Mouse (Mus musculus) midbrain, embryonic 13.5 days (tissue): Measurements from ENCODE around the gene Rplp0. TPM values are rescaled to one million over a fixed set of nuclear protein-coding genes. Genes with fewer than 3 reads are reported as not detected.

Experiments used
- ATAC-seq: fragments of 200-750 bp; cut with Nextera tagmentation; 2 replicates; pipeline ENCODE4 v1.8.0; 2017; ENCODE audit warnings: mild to moderate bottlenecking, moderate TSS enrichment, moderate library complexity
- H3K27ac ChIP-seq: fragments of 300-500 bp; sonication (generic); 2 replicates; pipeline ENCODE4 v1.5.1; 2015; ENCODE audit warnings: inconsistent platforms, mild to moderate bottlenecking, moderate library complexity
- H3K27me3 ChIP-seq: fragments of 300-500 bp; sonication (generic); 2 replicates; pipeline ENCODE4 v1.6.1; 2015; ENCODE audit warnings: mild to moderate bottlenecking, inconsistent platforms
- H3K36me3 ChIP-seq: fragments of 300-500 bp; sonication (generic); 2 replicates; pipeline ENCODE4 v1.6.1; 2015; ENCODE audit warnings: mild to moderate bottlenecking, inconsistent platforms
- H3K4me1 ChIP-seq: fragments of 300-500 bp; sonication (generic); replicated peaks from 2 replicates; pipeline ENCODE4 v1.6.1; 2015; ENCODE audit warnings: inconsistent platforms
- H3K4me2 ChIP-seq: fragments of 300-500 bp; sonication (generic); replicated peaks from 2 replicates; pipeline ENCODE4 v1.6.1; 2015; ENCODE audit warnings: moderate library complexity, mild to moderate bottlenecking, inconsistent platforms
- H3K4me3 ChIP-seq: fragments of 300-500 bp; sonication (generic); replicated peaks from 2 replicates; pipeline ENCODE4 v1.5.1; 2015; ENCODE audit warnings: mild to moderate bottlenecking, inconsistent platforms
- H3K9ac ChIP-seq: fragments of 300-500 bp; sonication (generic); replicated peaks from 2 replicates; pipeline ENCODE4 v1.6.1; 2015; ENCODE audit warnings: mild to moderate bottlenecking, inconsistent platforms
- H3K9me3 ChIP-seq: fragments of 300-500 bp; sonication (generic); 2 replicates; pipeline ENCODE4 v1.6.1; 2016; ENCODE audit warnings: mild to moderate bottlenecking, inconsistent platforms
- WGBS: fragments of 180-500 bp; shearing (Covaris S2); methylation state at CpG from one replicate; pipeline ENCODE4 v1.1.7; 2015; 5-methylcytosine and 5-hydroxymethylcytosine counted together
- polyA plus RNA-seq: library from polyadenylated mRNA; unstranded; fragments of >200 nt; fragmentation: Nextera tagmentation; extraction: Ambion mirVana; gene quantifications from 2 replicates; pipeline ENCODE4 v1.2.1, GENCODE M21; 2015

Rplp0 gene
- polyA plus RNA-seq, 1 experiment from 2014 or later = 914 TPM

GRCm38 (mm10) chr5:115558182-115558794 is 979 bp upstream of the Rplp0 start:
- Histone ChIP-seq H3K27me3 (no peaks in the 10 kb centered on the region), H3K4me1 (peaks cover 25% of the 10 kb centered on the region), H3K4me3 (no peak overlapping the region), H3K4me2 (no peak overlapping the region), H3K9me3 (no peaks in the 10 kb centered on the region), H3K36me3 (peaks cover 43% of the 10 kb centered on the region), H3K9ac (no peak overlapping the region), H3K27ac (no peak overlapping the region)
- 90% methylated on average over 14 of the region's 14 CpGs for WGBS
- ATAC-seq = no peak

GRCm38 (mm10) chr5:115560336-115560905 is 1.2 kb downstream of the Rplp0 start:
- ATAC-seq = no peak
- H3K4me3 ChIP-seq = peak overlapping the region; percentile 88
- H3K4me2 ChIP-seq = peak overlapping the region; percentile 75
- peak overlapping the region; percentile 98 for H3K9ac ChIP-seq
- WGBS = 45% methylated on average over 13 of the region's 13 CpGs
- peaks cover 37% of the 10 kb centered on the region for H3K36me3 ChIP-seq
- no peaks in the 10 kb centered on the region for H3K27me3 ChIP-seq
- H3K9me3 ChIP-seq = no peaks in the 10 kb centered on the region
- H3K4me1 ChIP-seq = peaks cover 37% of the 10 kb centered on the region
- H3K27ac ChIP-seq = no peak overlapping the region

GRCm38 (mm10) chr5:115563771-115564585 is 4.7 kb downstream of the Rplp0 start:
- no peaks in the 10 kb centered on the region for H3K9me3 ChIP-seq
- peak overlapping the region; percentile 86 for H3K4me2 ChIP-seq

GRCm38 (mm10) chr5:115564737-115565393 is 5.6 kb downstream of the Rplp0 start, which contains the start of gene Gcn1l1:
Gcn1l1 (plus strand) TSS chr5:115565254.
- WGBS = 1% methylated on average over 52 of the region's 55 CpGs
- Histone ChIP-seq H3K9me3 (no peaks in the 10 kb centered on the region), H3K27me3 (no peaks in the 10 kb centered on the region), H3K4me1 (peaks cover 52% of the 10 kb centered on the region), H3K4me2 (peak within 1 kb of the TSS; percentile 86), H3K36me3 (peaks cover 43% of the 10 kb centered on the region), H3K4me3 (peak within 1 kb of the TSS; percentile 93), H3K9ac (peak within 1 kb of the TSS; percentile 96), H3K27ac (peak within 1 kb of the TSS; percentile 68)
- ATAC-seq = peak; percentile 94

More at GRCm38 (mm10) chr5:115563771-115564585, 4.7 kb downstream of the Rplp0 start:
- WGBS = 46% methylated on average over 5 of the region's 5 CpGs
- peak overlapping the region; percentile 96; the same call in 1 of the 2 replicates for H3K9ac ChIP-seq
- no peaks in the 10 kb centered on the region for H3K27me3 ChIP-seq
- H3K27ac ChIP-seq = no peak overlapping the region
- H3K36me3 ChIP-seq = peaks cover 43% of the 10 kb centered on the region
- H3K4me1 ChIP-seq = peaks cover 52% of the 10 kb centered on the region
- ATAC-seq = no peak
- peak overlapping the region; percentile 93; the same call in 1 of the 2 replicates for H3K4me3 ChIP-seq

- peak overlapping the region; percentile 96 for H3K9ac ChIP-seq
- 0% methylated on average over 37 of the region's 46 CpGs for WGBS
- peaks cover 47% of the 10 kb centered on the region for H3K4me1 ChIP-seq
- H3K9me3 ChIP-seq = no peaks in the 10 kb centered on the region
- H3K36me3 ChIP-seq = peaks cover 43% of the 10 kb centered on the region
- peak overlapping the region; percentile 93 for H3K4me3 ChIP-seq
- H3K27me3 ChIP-seq = no peaks in the 10 kb centered on the region
- H3K4me2 ChIP-seq = peak overlapping the region; percentile 86
- peak; percentile 66 for ATAC-seq
- peak overlapping the region; percentile 68 for H3K27ac ChIP-seq
These were observed 6.1 kb downstream of the Rplp0 start for GRCm38 (mm10) chr5:115565403-115565802.

GRCm38 (mm10) chr5:115568681-115569080 is 9.4 kb downstream of the Rplp0 start:
- no peaks in the 10 kb centered on the region for H3K9me3 ChIP-seq
- 69% methylated on average over 10 of the region's 10 CpGs for WGBS
- H3K9ac ChIP-seq = no peak overlapping the region
- ATAC-seq = no peak
- H3K27me3 ChIP-seq = no peaks in the 10 kb centered on the region
- H3K4me1 ChIP-seq = peaks cover 29% of the 10 kb centered on the region
- no peak overlapping the region for H3K4me3 ChIP-seq
- peaks cover 39% of the 10 kb centered on the region for H3K36me3 ChIP-seq
- H3K27ac ChIP-seq = no peak overlapping the region
- no peak overlapping the region for H3K4me2 ChIP-seq

- 87% methylated on average over 11 of the region's 11 CpGs for WGBS
- peaks cover 24% of the 10 kb centered on the region for H3K4me1 ChIP-seq
- H3K9ac ChIP-seq = no peak overlapping the region
- ATAC-seq = no peak
- H3K27me3 ChIP-seq = no peaks in the 10 kb centered on the region
- no peaks in the 10 kb centered on the region for H3K9me3 ChIP-seq
- H3K4me3 ChIP-seq = no peak overlapping the region
- H3K36me3 ChIP-seq = peaks cover 41% of the 10 kb centered on the region
- no peak overlapping the region for H3K4me2 ChIP-seq
- H3K27ac ChIP-seq = no peak overlapping the region; the same call in 1 of the 2 replicates
These were observed 10.0 kb downstream of the Rplp0 start for GRCm38 (mm10) chr5:115569308-115569707.

GRCm38 (mm10) chr5:115569721-115570120 is 10.5 kb downstream of the Rplp0 start:
- Histone ChIP-seq H3K36me3 (peaks cover 45% of the 10 kb centered on the region), H3K4me1 (peaks cover 19% of the 10 kb centered on the region), H3K4me2 (no peak overlapping the region), H3K27ac (no peak overlapping the region; the same call in 1 of the 2 replicates), H3K27me3 (no peaks in the 10 kb centered on the region), H3K9me3 (no peaks in the 10 kb centered on the region), H3K4me3 (no peak overlapping the region), H3K9ac (no peak overlapping the region)
- 84% methylated on average over 4 of the region's 4 CpGs for WGBS
- ATAC-seq = no peak

GRCm38 (mm10) chr5:115571086-115571485 is 11.8 kb downstream of the Rplp0 start:
- no peak for ATAC-seq
- H3K9me3 ChIP-seq = no peaks in the 10 kb centered on the region
- H3K27ac ChIP-seq = no peak overlapping the region
- H3K4me2 ChIP-seq = no peak overlapping the region
- no peak overlapping the region for H3K4me3 ChIP-seq
- no peak overlapping the region for H3K9ac ChIP-seq
- peaks cover 59% of the 10 kb centered on the region for H3K36me3 ChIP-seq
- WGBS = 97% methylated on average over 7 of the region's 7 CpGs
- H3K4me1 ChIP-seq = peaks cover 12% of the 10 kb centered on the region
- no peaks in the 10 kb centered on the region for H3K27me3 ChIP-seq

GRCm38 (mm10) chr5:115572679-115573535 is 13.6 kb downstream of the Rplp0 start:
- no peaks in the 10 kb centered on the region for H3K9me3 ChIP-seq
- 0 out of 2 replicates have a peak, but pooled peaks cover 4% of the 10 kb centered on the region for H3K4me1 ChIP-seq
- no peak for ATAC-seq
- no peak overlapping the region for H3K4me3 ChIP-seq
- H3K27ac ChIP-seq = 0 out of 2 replicates have a peak overlapping the region, but pooled peaks have one; percentile 25
- no peak overlapping the region for H3K9ac ChIP-seq
- no peaks in the 10 kb centered on the region for H3K27me3 ChIP-seq
- WGBS = 70% methylated on average over 17 of the region's 17 CpGs
- H3K36me3 ChIP-seq = peaks cover 70% of the 10 kb centered on the region
- no peak overlapping the region for H3K4me2 ChIP-seq

- H3K9me3 ChIP-seq = no peaks in the 10 kb centered on the region
- H3K4me2 ChIP-seq = no peak overlapping the region
- no peaks in the 10 kb centered on the region for H3K27me3 ChIP-seq
- H3K9ac ChIP-seq = no peak overlapping the region
- no peaks in the 10 kb centered on the region for H3K4me1 ChIP-seq
- peaks cover 91% of the 10 kb centered on the region for H3K36me3 ChIP-seq
- no peak overlapping the region for H3K4me3 ChIP-seq
- 94% methylated on average over 8 of the region's 8 CpGs for WGBS
- H3K27ac ChIP-seq = no peak overlapping the region
- ATAC-seq = no peak
These were observed 15.7 kb downstream of the Rplp0 start for GRCm38 (mm10) chr5:115574992-115575391.
